Mouse (Mus musculus) forebrain, embryonic 14.5 days (tissue): ENCODE measurements around the gene BC035044. TPM values are rescaled to one million over a fixed set of nuclear protein-coding genes. Genes with fewer than 3 reads are reported as not detected.
"Not testable (repeated sequence)": the region's sequence is repeated elsewhere in the genome, so short reads cannot be mapped to it uniquely, and the experiment has no call there.

Source experiments
- ATAC-seq: fragments of 200-750 bp; cut with Nextera tagmentation; 2 replicates; pipeline ENCODE4 v1.8.0; 2017; ENCODE audit warnings: mild to moderate bottlenecking, moderate library complexity
- DNase-seq: peaks from one replicate; pipeline ENCODE4 v3.0.0-alpha.2; 2015; ENCODE audit warnings: low spot score
- H3K27ac ChIP-seq: fragments of 300-500 bp; sonication (generic); 2 replicates; pipeline ENCODE4 v1.5.1; 2014; ENCODE audit warnings: low read depth, mild to moderate bottlenecking, control low read depth, low read length, moderate library complexity
- H3K27me3 ChIP-seq: fragments of 300-500 bp; sonication (generic); replicated peaks from 2 replicates; pipeline ENCODE4 v1.6.1; 2014; ENCODE audit warnings: low read length, control low read depth, mixed read lengths; ENCODE audit not compliant: control insufficient read depth, insufficient read depth
- H3K36me3 ChIP-seq: fragments of 300-500 bp; sonication (generic); 2 replicates; pipeline ENCODE4 v1.6.1; 2014; ENCODE audit warnings: low read length, control low read depth; ENCODE audit not compliant: control insufficient read depth, insufficient read depth
- H3K4me1 ChIP-seq: fragments of 300-500 bp; sonication (generic); 2 replicates; pipeline ENCODE4 v1.6.1; 2014; ENCODE audit warnings: antibody characterized with exemption, low read length, control low read depth; ENCODE audit not compliant: control insufficient read depth, insufficient read depth
- H3K4me2 ChIP-seq: fragments of 300-500 bp; sonication (generic); 2 replicates; pipeline ENCODE4 v1.6.1; 2014; ENCODE audit warnings: mild to moderate bottlenecking, control low read depth, low read length
- H3K4me3 ChIP-seq: fragments of 300-500 bp; sonication (generic); 2 replicates; pipeline ENCODE4 v1.5.1; 2014; ENCODE audit warnings: low read depth, low read length, control low read depth
- H3K9ac ChIP-seq: fragments of 300-500 bp; sonication (generic); 2 replicates; pipeline ENCODE4 v1.6.1; 2014; ENCODE audit warnings: mild to moderate bottlenecking, low read length, control low read depth, moderate library complexity
- H3K9me3 ChIP-seq: fragments of 300-500 bp; sonication (generic); replicated peaks from 2 replicates; pipeline ENCODE4 v1.6.1; 2016; ENCODE audit warnings: low read length, control low read depth, mixed read lengths; ENCODE audit not compliant: control insufficient read depth
- WGBS: fragments of 180-500 bp; shearing (Covaris S2); extraction: QIAGEN DNeasy Blood & Tissue Kit; methylation state at CpG from one replicate; pipeline ENCODE4 v1.1.7; 2014; 5-methylcytosine and 5-hydroxymethylcytosine counted together
- microRNA-seq: library from miRNA; unstranded; fragments of <30 nt; microRNA quantifications from one replicate; pipeline ENCODE4, GENCODE M21; 2016
- polyA plus RNA-seq: library from polyadenylated mRNA; unstranded; fragments of >200 nt; fragmentation: Nextera tagmentation; extraction: Ambion mirVana; gene quantifications from 2 replicates; pipeline ENCODE4 v1.2.1, GENCODE M21; 2014

BC035044 gene
- polyA plus RNA-seq, 1 experiment from 2014 or later: 0.65 TPM

DNA sequence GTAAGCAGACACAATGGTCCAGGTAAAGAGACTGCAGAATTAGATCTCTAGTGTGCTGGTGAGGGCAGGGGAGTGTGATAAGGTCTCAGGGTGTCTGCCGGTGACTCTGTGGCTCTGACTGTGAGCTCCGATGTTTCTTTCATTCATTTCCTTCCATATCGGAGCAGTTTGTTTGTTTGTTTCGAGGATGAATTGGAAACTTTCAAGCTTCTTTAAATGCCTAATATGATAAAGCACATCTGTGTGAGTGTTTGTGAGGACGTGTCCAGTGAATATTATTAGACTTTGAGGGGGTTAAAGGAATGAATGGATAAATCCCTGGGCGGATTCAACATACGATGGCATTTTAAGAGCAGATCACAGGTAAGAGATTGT lies 91.0 kb downstream of the BC035044 start:
- peaks cover 4% of the 10 kb centered on the region; the same call in 1 of the 2 replicates for H3K4me1 ChIP-seq
- no peaks in the 10 kb centered on the region for H3K9me3 ChIP-seq
- H3K36me3 ChIP-seq: no peaks in the 10 kb centered on the region
- H3K9ac ChIP-seq: peak overlapping the region; percentile 59
- DNase-seq (no peak), ATAC-seq (no peak)
- H3K27ac ChIP-seq: peak overlapping the region; percentile 65
- peak overlapping the region; percentile 50 for H3K4me2 ChIP-seq
- H3K27me3 ChIP-seq: no peaks in the 10 kb centered on the region
- peak overlapping the region; percentile 53 for H3K4me3 ChIP-seq
- 20% methylated on average over 7 of the region's 7 CpGs for whole genome bisulfite sequencing

DNA sequence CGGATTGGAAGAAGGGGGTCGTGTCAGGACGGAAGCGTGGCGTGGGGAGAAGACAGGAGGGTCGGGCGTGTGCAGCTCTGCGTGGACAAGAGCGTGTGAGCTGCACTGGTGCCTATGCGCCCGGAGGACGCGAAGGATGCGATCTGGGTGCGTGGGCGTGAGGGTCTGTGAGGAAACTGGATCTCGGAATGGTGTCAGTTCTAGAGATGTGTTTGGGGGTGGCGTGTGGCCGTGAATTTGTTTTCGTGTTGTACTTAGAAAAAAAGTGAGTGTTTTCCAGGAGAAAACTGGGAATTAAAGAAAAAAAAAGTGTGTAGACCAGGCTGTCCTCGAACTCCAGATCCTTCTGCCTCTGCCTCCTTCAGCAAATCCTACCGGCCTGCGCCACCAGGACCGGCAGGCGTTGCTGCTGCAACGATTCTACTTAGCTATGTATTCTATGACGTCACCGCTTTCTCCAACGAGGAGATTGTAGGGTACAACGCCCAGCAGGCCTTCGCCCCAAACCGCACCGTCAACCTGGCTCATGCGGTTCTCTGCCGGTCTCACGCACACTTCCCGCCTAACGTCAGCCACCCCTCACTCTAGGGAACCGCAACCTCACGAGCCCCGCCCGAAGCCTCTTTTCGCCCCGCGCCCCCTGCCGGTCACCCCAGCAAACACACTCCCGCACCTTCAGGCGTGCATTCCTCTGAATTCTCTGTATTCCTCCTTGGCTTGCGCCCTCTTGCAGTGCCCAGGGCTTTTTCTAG lies 91.6 kb downstream of the BC035044 start:
- under 1% methylated on average over 48 of the region's 49 CpGs for WGBS
- H3K27ac ChIP-seq: peak overlapping the region; percentile 68
- H3K9ac ChIP-seq: peak overlapping the region; percentile 64
- peak overlapping the region; percentile 53 for H3K4me3 ChIP-seq
- peak overlapping the region; percentile 58 for H3K4me2 ChIP-seq
- not testable (repeated sequence) for H3K36me3 ChIP-seq, H3K27me3 ChIP-seq, H3K4me1 ChIP-seq, H3K9me3 ChIP-seq
- peak; percentile 95 for DNase-seq
- peak; percentile 74 for ATAC-seq

Small RNA genes lying within 50 kb of the gene (microRNA-seq; reads per million reads assigned to microRNA genes)
- not detected for gene Gm27336

Other genes with a start within 250 kb of the BC035044 start
- gene Clec2h, start 228.7 kb downstream of the BC035044 start, polyA plus RNA-seq: not detected in 2 replicates
- not detected in 2 replicates for gene Klrb1, start 168.1 kb downstream of the BC035044 start, polyA plus RNA-seq
- gene Klrb1c, start 101.9 kb downstream of the BC035044 start, polyA plus RNA-seq: not detected in 2 replicates
- gene Gm44511, start 64.8 kb downstream of the BC035044 start, polyA plus RNA-seq: not detected in 2 replicates
- gene Klrb1b, start 64.8 kb downstream of the BC035044 start, polyA plus RNA-seq: not detected in 2 replicates
- gene Clec2i, start 3.5 kb downstream of the BC035044 start, polyA plus RNA-seq: not detected in 2 replicates
- gene Clec2g, start 43.3 kb upstream of the BC035044 start, polyA plus RNA-seq: not detected in 2 replicates
- 0.15 and 0.26 TPM in 2 replicates for gene Klrb1f, start 154.8 kb upstream of the BC035044 start, polyA plus RNA-seq
- gene Clec2e, start 209.8 kb upstream of the BC035044 start, polyA plus RNA-seq: not detected in 2 replicates